Mouse (Mus musculus) hindbrain, embryonic 11.5 days (tissue): ENCODE measurements around the gene Nprl2. TPM values are rescaled to one million over a fixed set of nuclear protein-coding genes. Genes with fewer than 3 reads are reported as not detected.

Experiments used
- ATAC-seq: fragments of 200-750 bp; cut with Nextera tagmentation; 2 replicates; pipeline ENCODE4 v1.8.0; 2017; ENCODE audit warnings: mild to moderate bottlenecking, moderate TSS enrichment, moderate library complexity; ENCODE audit not compliant: low FRiP score
- DNase-seq: peaks from one replicate; pipeline ENCODE4 v3.0.0-alpha.2; 2015; ENCODE audit warnings: low spot score
- H3K27ac ChIP-seq: fragments of 300-500 bp; sonication (generic); 2 replicates; pipeline ENCODE4 v1.5.1; 2014; ENCODE audit warnings: mild to moderate bottlenecking, low read depth, low read length
- H3K27me3 ChIP-seq: fragments of 300-500 bp; sonication (generic); 2 replicates; pipeline ENCODE4 v1.6.1; 2014; ENCODE audit warnings: mild to moderate bottlenecking, low read length, moderate library complexity, mixed read lengths; ENCODE audit not compliant: control insufficient read depth, insufficient read depth
- H3K36me3 ChIP-seq: fragments of 300-500 bp; sonication (generic); 2 replicates; pipeline ENCODE4 v1.6.1; 2014; ENCODE audit warnings: mild to moderate bottlenecking, low read length, moderate library complexity, mixed read lengths; ENCODE audit not compliant: control insufficient read depth, insufficient read depth
- H3K4me1 ChIP-seq: fragments of 300-500 bp; sonication (generic); replicated peaks from 2 replicates; pipeline ENCODE4 v1.6.1; 2014; ENCODE audit warnings: low read length, mixed read lengths; ENCODE audit not compliant: control insufficient read depth, insufficient read depth
- H3K4me2 ChIP-seq: fragments of 300-500 bp; sonication (generic); replicated peaks from 2 replicates; pipeline ENCODE4 v1.6.1; 2014; ENCODE audit warnings: mild to moderate bottlenecking, low read depth, low read length
- H3K4me3 ChIP-seq: fragments of 300-500 bp; sonication (generic); 2 replicates; pipeline ENCODE4 v1.5.1; 2014; ENCODE audit warnings: low read depth, low read length
- H3K9ac ChIP-seq: fragments of 300-500 bp; sonication (generic); 2 replicates; pipeline ENCODE4 v1.6.1; 2014; ENCODE audit warnings: low read depth, low read length
- H3K9me3 ChIP-seq: fragments of 300-500 bp; sonication (generic); 2 replicates; pipeline ENCODE4 v1.6.1; 2016; ENCODE audit warnings: low read length; ENCODE audit not compliant: control insufficient read depth
- WGBS: fragments of 180-500 bp; shearing (Covaris S2); extraction: QIAGEN DNeasy Blood & Tissue Kit; methylation state at CpG from one replicate; pipeline ENCODE4 v1.1.7; 2014; 5-methylcytosine and 5-hydroxymethylcytosine counted together
- polyA plus RNA-seq: library from polyadenylated mRNA; unstranded; fragments of >200 nt; fragmentation: Nextera tagmentation; extraction: Ambion mirVana; gene quantifications from 2 replicates; pipeline ENCODE4 v1.2.1, GENCODE M21; 2014

Gene Nprl2
- polyA plus RNA-seq, 1 experiment from 2014 or later: 46.2 TPM

DNA sequence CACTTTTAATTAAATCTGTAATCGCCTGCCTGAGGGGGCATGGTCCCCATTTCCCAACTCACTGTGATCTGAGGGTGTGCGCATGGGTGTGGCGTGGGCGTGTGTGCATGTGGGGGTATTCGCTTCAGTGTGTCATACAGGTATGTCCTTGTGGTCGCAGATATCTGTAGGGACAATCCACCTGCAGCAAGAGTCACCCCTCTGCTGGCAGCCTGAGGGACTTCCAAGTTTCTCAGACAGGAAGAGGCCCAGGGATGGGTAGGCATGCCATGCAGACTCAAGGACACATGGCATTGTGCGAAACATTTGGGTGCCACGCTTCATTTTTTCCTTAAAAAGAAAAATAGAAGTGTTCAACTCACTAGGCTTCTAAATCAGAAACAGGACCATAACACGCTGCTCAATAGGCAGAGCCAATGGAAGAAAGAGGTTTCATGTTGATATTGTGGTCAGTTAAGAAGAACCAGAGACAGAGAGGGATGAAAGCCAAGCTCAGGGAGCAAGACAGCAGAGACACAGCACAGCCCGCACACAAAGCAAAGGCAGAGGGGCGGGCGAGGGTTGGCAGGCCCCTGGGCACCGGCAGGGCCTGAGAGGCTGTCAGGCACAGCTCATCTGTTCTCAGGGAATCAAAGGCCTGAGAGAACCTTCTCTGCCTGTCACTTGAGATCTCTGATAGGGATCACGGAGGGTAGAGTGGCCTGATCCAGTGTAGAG, 31.5 kb upstream of the Nprl2 start:
- H3K27ac ChIP-seq: peak overlapping the region; percentile 74
- 0 out of 2 replicates have a peak, but pooled peaks cover 2% of the 10 kb centered on the region for H3K4me1 ChIP-seq
- DNase-seq (no peak), ATAC-seq (no peak)
- no peaks in the 10 kb centered on the region for H3K27me3 ChIP-seq
- H3K9me3 ChIP-seq: no peaks in the 10 kb centered on the region
- H3K4me3 ChIP-seq: no peak overlapping the region
- no peak overlapping the region for H3K9ac ChIP-seq
- no peaks in the 10 kb centered on the region for H3K36me3 ChIP-seq
- 88% methylated on average over 14 of the region's 14 CpGs for whole genome bisulfite sequencing
- H3K4me2 ChIP-seq: no peak overlapping the region

DNA sequence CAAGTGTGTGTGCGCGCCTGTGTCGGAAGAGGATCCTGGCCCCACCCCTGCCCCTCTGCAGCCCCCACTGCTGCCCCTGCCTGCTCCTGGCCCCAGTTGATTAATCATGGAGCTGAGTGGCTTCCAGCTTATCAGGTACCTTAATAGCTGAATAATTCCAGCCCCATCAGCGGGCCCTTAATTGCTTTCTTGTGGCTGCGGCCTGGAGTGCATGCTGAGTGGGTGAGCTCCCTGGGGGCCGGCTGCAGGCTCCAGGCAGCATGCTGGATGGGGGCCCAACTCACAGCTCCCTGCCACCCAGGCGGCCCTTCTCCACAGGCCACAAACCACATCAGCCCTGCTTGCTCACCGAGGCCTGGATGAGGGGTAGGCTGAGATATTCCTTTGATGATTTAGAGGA, 30.6 kb upstream of the Nprl2 start:
- no peak for ATAC-seq
- peak overlapping the region; percentile 74 for H3K27ac ChIP-seq
- 62% methylated on average over 8 of the region's 8 CpGs for WGBS
- no peaks in the 10 kb centered on the region for H3K9me3 ChIP-seq
- H3K36me3 ChIP-seq: no peaks in the 10 kb centered on the region
- 0 out of 2 replicates have a peak, but pooled peaks cover 2% of the 10 kb centered on the region for H3K4me1 ChIP-seq
- no peaks in the 10 kb centered on the region for H3K27me3 ChIP-seq
- no peak overlapping the region for H3K4me2 ChIP-seq
- no peak overlapping the region for H3K9ac ChIP-seq
- DNase-seq: no peak
- H3K4me3 ChIP-seq: no peak overlapping the region

DNA sequence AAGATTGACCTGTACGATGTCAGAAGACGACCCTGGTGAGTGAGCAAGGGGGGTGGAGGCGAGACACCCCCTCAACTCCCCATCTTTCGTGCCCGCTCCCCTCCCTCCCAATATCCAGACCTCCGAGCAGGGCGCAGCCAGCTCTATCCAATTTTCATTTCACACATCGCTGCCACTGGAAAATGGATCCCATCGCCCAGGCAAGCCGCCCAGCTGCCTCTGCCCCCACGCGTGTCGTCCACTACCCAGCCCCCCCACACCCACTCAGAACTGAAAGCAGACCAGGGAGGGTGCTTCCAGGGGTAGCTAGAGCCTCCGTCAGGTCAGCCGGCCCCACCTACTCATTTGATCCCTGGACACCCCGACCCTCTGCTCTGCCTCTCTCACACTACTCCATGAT, 29.7 kb upstream of the Nprl2 start:
- DNase-seq: no peak
- Histone ChIP-seq H3K27me3 (no peaks in the 10 kb centered on the region), H3K9ac (no peak overlapping the region), H3K36me3 (no peaks in the 10 kb centered on the region), H3K27ac (peak overlapping the region; percentile 74), H3K4me1 (0 out of 2 replicates have a peak, but pooled peaks cover 2% of the 10 kb centered on the region), H3K4me2 (no peak overlapping the region), H3K9me3 (no peaks in the 10 kb centered on the region), H3K4me3 (no peak overlapping the region)
- 57% methylated on average over 16 of the region's 16 CpGs for WGBS
- ATAC-seq: peak; percentile 18; the same call in 1 of the 2 replicates

DNA sequence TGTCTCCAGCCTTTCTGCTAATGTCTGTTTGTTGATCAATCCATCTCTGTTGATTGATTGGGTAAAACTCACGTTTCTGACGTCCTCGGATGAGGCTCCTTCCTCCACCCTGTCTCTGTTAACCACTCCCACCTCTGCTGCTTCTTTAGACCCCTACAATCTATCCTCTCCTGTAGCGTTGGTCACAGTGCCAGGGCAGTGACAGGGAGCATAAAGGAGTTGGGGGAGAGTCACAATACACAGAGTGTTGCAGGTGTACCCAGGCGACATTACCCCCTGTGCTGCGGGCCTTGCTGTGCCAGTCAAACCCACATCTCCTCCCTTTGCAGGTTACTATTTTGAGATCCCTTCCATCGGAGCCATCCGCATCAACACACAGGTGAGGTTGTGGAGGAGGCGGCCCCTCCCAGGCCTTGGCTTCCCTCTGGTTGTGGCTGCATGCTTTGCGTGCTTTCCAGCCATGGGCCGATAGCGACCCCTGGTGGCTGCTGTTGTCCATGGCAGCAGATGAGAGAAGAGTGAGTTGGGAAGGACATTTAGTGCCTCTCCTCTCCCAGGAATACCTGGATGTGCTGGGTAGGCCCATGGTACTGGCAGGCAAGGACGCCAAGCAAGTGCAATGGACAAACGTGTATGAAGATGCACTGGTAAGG, 27.6 kb upstream of the Nprl2 start:
- H3K36me3 ChIP-seq: no peaks in the 10 kb centered on the region
- H3K4me2 ChIP-seq: no peak overlapping the region; the same call in 1 of the 2 replicates
- 0 out of 2 replicates have a peak, but pooled peaks cover 2% of the 10 kb centered on the region for H3K4me1 ChIP-seq
- ATAC-seq: peak; percentile 18; the same call in 1 of the 2 replicates
- 27% methylated on average over 14 of the region's 14 CpGs for WGBS
- DNase-seq: peak; percentile 94
- no peaks in the 10 kb centered on the region for H3K27me3 ChIP-seq
- H3K9ac ChIP-seq: no peak overlapping the region
- H3K9me3 ChIP-seq: no peaks in the 10 kb centered on the region
- H3K4me3 ChIP-seq: no peak overlapping the region
- H3K27ac ChIP-seq: no peak overlapping the region

DNA sequence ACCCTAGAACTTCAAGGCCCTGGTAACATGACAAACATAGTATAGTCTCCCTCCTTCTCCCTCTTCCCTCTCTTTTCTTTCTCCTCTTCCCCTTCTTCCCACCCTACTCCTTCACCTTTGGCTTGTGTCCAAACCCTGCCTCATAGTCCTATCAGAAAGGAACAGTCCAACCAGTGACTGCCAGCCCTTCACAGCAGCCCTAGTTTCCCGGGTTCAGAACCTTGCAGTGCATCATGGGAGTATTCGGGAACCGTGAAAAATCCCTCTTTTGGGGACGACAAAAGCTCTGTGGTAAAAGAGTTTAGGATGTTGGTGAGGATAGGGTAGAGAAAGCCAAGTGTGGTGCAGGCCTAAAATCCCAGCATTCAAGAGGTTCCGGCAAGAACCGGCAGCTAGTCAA, 21.7 kb upstream of the Nprl2 start:
- H3K27me3 ChIP-seq: 0 out of 2 replicates have a peak, but pooled peaks cover 3% of the 10 kb centered on the region
- no peaks in the 10 kb centered on the region for H3K9me3 ChIP-seq
- no peak overlapping the region for H3K4me2 ChIP-seq
- H3K27ac ChIP-seq: no peak overlapping the region
- WGBS: 57% methylated on average over 6 of the region's 6 CpGs
- H3K9ac ChIP-seq: no peak overlapping the region
- DNase-seq (no peak), ATAC-seq (no peak)
- no peak overlapping the region for H3K4me3 ChIP-seq
- H3K36me3 ChIP-seq: no peaks in the 10 kb centered on the region
- H3K4me1 ChIP-seq: peaks cover 8% of the 10 kb centered on the region

DNA sequence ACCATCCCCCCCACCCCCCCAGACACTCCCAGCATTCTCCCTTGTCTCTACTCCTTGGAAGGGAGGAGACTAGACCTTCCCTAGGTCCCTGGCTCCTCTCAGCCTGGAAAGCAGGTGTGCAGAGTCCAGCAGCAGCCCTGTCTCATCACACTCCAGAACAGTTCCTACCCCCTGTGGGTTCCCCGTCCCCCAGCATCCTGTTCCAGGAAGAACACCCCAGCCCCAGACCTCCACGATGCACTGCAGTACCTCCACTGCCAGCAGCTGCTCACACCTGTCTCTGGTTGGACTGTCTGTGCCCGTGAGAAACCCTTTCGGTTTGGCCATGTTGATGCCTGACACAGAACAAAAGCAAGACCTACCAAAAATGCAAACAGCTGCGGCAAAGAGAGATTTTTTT, 20.8 kb upstream of the Nprl2 start:
- no peak overlapping the region for H3K27ac ChIP-seq
- H3K9me3 ChIP-seq: no peaks in the 10 kb centered on the region
- peaks cover 7% of the 10 kb centered on the region; the same call in 1 of the 2 replicates for H3K27me3 ChIP-seq
- no peak overlapping the region for H3K4me2 ChIP-seq
- H3K36me3 ChIP-seq: no peaks in the 10 kb centered on the region
- H3K9ac ChIP-seq: no peak overlapping the region
- ATAC-seq (no peak), DNase-seq (no peak)
- H3K4me1 ChIP-seq: peaks cover 8% of the 10 kb centered on the region
- H3K4me3 ChIP-seq: no peak overlapping the region
- 65% methylated on average over 5 of the region's 5 CpGs for WGBS

DNA sequence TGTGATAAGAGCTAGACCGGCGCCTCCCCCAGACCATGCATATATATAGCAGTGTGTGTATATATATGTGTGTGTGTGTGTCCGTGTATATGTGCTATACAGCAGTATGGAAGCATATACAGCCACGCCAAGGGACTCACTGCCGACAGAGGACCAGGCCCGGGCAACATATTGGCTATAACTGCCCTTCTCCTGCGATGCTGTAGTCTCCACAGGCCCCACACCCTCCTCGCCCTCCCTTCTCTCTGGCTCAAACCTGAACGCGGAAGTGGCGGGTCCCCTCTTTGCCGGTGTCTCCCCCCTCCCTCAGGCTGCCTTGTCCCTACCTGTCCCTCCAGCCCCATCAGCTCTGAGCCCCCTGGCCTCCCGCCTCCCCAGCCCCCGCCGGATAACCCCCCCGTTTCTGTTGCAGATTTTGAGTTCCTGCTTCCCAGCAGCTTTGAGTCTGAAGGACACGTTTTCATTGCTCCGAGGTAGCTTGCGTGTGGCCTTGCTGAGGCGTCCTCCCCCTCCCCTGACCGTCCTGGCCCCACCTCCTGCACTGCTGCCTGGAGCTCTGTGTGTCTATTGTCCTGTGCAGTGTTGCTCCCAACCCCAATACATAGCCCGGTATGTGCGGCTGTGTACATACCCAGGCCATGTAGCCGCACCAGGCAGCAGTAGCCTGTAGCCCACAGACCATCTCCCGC, 20.2 kb upstream of the Nprl2 start:
- H3K9me3 ChIP-seq: no peaks in the 10 kb centered on the region
- H3K4me1 ChIP-seq: peaks cover 8% of the 10 kb centered on the region
- DNase-seq (no peak), ATAC-seq (peak; percentile 52; the same call in 1 of the 2 replicates)
- H3K36me3 ChIP-seq: no peaks in the 10 kb centered on the region
- 25% methylated on average over 25 of the region's 25 CpGs for WGBS
- H3K27ac ChIP-seq: no peak overlapping the region
- H3K4me2 ChIP-seq: peak overlapping the region; percentile 7; the same call in 1 of the 2 replicates
- peaks cover 12% of the 10 kb centered on the region for H3K27me3 ChIP-seq
- H3K9ac ChIP-seq: peak overlapping the region; percentile 12; the same call in 1 of the 2 replicates
- H3K4me3 ChIP-seq: no peak overlapping the region

DNA sequence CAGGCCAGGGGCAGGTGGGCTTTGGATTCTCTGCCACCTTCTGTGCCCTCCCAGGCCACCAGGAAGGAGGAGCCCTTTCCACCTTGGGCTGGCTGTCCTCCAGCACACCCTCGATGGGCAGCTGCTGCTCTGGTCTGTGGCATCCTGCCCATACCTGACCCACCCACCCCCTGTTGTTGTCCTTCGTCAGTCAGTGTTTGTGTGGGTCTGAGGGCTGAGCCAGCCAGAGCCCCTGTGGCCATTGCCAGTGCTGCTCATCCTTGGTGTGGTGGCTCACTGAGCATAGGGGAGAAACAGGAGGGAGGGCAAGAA, 19.7 kb upstream of the Nprl2 start:
- Histone ChIP-seq H3K36me3 (no peaks in the 10 kb centered on the region), H3K27me3 (peaks cover 14% of the 10 kb centered on the region), H3K4me2 (peak overlapping the region; percentile 7), H3K4me1 (peaks cover 8% of the 10 kb centered on the region), H3K4me3 (no peak overlapping the region), H3K27ac (no peak overlapping the region), H3K9ac (peak overlapping the region; percentile 12; the same call in 1 of the 2 replicates), H3K9me3 (no peaks in the 10 kb centered on the region)
- DNase-seq: no peak
- peak; percentile 28; the same call in 1 of the 2 replicates for ATAC-seq
- WGBS: 38% methylated on average over 2 of the region's 2 CpGs
